Mouse (Mus musculus) forebrain, embryonic 13.5 days (tissue): ENCODE measurements at regions not wholly inside any gene's neighbourhood (a gene's known extent, or its start where the extent isn't known, plus 50 kb on each side); places are given as distances from the start of the nearest gene placed in this dataset.

ENCODE experiments used
- ATAC-seq: fragments of 200-750 bp; cut with Nextera tagmentation; 2 replicates; pipeline ENCODE4 v1.8.0; 2017
- H3K27ac ChIP-seq: fragments of 300-500 bp; sonication (generic); 2 replicates; pipeline ENCODE4 v1.5.1; 2015; ENCODE audit warnings: inconsistent platforms, mild to moderate bottlenecking, moderate library complexity
- H3K27me3 ChIP-seq: fragments of 300-500 bp; sonication (generic); 2 replicates; pipeline ENCODE4 v1.6.1; 2015; ENCODE audit warnings: mild to moderate bottlenecking, inconsistent platforms
- H3K36me3 ChIP-seq: fragments of 300-500 bp; sonication (generic); 2 replicates; pipeline ENCODE4 v1.6.1; 2015; ENCODE audit warnings: mild to moderate bottlenecking, inconsistent platforms; ENCODE audit not compliant: poor library complexity, severe bottlenecking
- H3K4me1 ChIP-seq: fragments of 300-500 bp; sonication (generic); 2 replicates; pipeline ENCODE4 v1.6.1; 2015; ENCODE audit warnings: inconsistent platforms
- H3K4me2 ChIP-seq: fragments of 300-500 bp; sonication (generic); 2 replicates; pipeline ENCODE4 v1.6.1; 2015; ENCODE audit warnings: inconsistent platforms, mild to moderate bottlenecking, moderate library complexity
- H3K4me3 ChIP-seq: fragments of 300-500 bp; sonication (generic); 2 replicates; pipeline ENCODE4 v1.5.1; 2015; ENCODE audit warnings: mild to moderate bottlenecking, inconsistent platforms
- H3K9ac ChIP-seq: fragments of 300-500 bp; sonication (generic); 2 replicates; pipeline ENCODE4 v1.6.1; 2015; ENCODE audit warnings: mild to moderate bottlenecking, inconsistent platforms
- H3K9me3 ChIP-seq: fragments of 300-500 bp; sonication (generic); replicated peaks from 2 replicates; pipeline ENCODE4 v1.6.1; 2016; ENCODE audit warnings: inconsistent platforms
- WGBS: fragments of 180-500 bp; shearing (Covaris S2); methylation state at CpG from one replicate; pipeline ENCODE4 v1.1.7; 2015; 5-methylcytosine and 5-hydroxymethylcytosine counted together

DNA sequence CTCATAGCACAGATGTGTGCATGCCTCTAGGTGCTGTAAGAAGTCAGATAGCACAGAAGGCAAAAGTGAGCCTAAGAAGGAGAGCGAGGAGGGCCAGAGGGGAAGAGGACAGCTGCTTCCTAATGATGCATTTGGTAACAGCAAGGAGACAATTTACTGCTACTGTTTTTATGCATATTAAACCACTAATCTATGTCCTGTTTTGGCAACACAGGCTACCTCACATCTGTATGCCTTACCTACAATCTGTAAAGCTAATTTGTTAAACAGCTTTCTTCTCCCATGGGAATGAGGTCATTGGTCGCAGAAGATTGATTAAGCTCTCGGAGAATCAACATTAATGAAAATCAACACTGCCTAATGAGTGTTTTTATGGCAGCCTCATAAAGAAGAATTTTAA is 191.1 kb upstream of the Snx19 start:
- Histone ChIP-seq H3K9me3 (no peaks in the 10 kb centered on the region), H3K9ac (no peak overlapping the region), H3K36me3 (no peaks in the 10 kb centered on the region), H3K27ac (no peak overlapping the region), H3K4me3 (no peak overlapping the region), H3K4me2 (no peak overlapping the region), H3K27me3 (no peaks in the 10 kb centered on the region), H3K4me1 (0 out of 2 replicates have a peak, but pooled peaks cover 4% of the 10 kb centered on the region)
- no peak for ATAC-seq
- WGBS = 65% methylated on average over 3 of the region's 3 CpGs

DNA sequence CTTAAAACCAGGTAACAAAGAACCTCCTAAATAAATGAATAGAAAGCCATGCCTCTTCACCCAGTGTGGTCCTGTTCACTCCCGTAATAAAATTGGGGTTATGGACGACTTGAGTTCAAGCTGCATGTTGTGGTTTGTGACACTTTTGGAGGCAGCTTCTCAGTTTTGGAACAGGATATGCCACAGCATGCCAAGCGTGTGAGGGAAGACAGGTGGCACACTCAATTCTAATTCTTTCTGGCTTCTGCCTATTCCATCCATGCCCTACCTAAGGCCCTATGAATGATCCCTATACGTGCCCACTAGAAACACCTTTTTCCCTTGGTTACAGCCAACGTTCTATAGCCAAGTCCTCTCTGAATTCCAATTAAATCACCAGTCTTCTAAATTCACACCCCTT is 184.8 kb upstream of the Snx19 start:
- Histone ChIP-seq H3K4me1 (no peaks in the 10 kb centered on the region), H3K4me3 (no peak overlapping the region), H3K27ac (no peak overlapping the region), H3K36me3 (no peaks in the 10 kb centered on the region), H3K4me2 (no peak overlapping the region), H3K27me3 (no peaks in the 10 kb centered on the region), H3K9me3 (no peaks in the 10 kb centered on the region), H3K9ac (no peak overlapping the region)
- no peak for ATAC-seq
- WGBS = 84% methylated on average over 5 of the region's 5 CpGs

DNA sequence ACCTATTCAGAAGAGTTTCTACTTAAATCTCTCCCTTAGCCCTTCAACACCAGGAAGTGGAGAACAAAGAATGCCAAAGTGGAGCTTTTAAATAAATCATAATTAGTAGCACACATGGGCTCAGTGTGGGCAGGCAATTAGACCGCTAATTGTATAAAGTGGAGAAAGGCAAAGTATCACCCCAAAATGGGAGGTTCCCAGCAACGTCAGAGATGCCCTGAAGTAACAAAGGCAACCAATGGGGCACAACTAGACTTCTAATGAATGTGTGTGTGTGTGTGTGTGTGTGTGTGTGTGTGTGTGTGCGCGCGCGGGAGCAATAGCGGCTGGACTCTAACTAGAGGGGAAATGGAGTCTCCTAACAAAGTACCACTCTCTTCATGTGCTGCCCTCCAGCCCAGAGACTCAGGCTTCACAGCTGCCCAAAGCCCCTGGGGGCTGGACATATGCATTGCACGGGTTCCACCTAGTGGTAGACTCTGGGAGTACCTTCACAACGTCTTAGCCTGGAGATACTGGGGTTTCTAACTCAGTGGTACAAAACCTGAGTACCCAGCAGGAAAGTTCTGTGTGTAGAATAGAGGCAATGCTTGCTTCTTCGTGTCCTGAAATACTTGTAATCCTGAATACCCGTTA is 162.3 kb upstream of the Snx19 start:
- peak; percentile 96 for ATAC-seq
- H3K36me3 ChIP-seq = no peaks in the 10 kb centered on the region
- H3K27me3 ChIP-seq = peaks cover 27% of the 10 kb centered on the region
- H3K9ac ChIP-seq = no peak overlapping the region
- no peaks in the 10 kb centered on the region for H3K9me3 ChIP-seq
- peak overlapping the region; percentile 27; the same call in 1 of the 2 replicates for H3K4me2 ChIP-seq
- H3K4me3 ChIP-seq = no peak overlapping the region
- H3K27ac ChIP-seq = no peak overlapping the region
- WGBS = 2% methylated on average over 11 of the region's 11 CpGs
- H3K4me1 ChIP-seq = 0 out of 2 replicates have a peak, but pooled peaks cover 4% of the 10 kb centered on the region

DNA sequence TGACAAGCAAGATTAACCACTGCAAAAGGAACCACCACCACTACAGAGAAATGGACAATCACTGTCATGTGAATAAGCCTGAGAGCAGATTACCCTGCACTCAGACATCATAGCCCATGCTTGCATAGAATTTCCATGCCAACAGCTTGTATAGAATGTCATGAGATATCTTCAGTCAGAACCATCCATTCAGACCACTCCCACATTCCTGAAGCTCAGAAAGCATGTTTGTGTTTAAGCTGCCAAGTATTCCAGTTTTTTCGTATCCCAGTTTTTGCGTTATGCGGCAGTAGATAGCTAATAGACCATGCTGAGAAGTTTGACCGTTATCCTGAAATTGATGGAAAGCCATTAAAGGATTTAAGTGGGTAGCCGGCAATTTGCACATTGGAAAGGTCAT is 155.8 kb upstream of the Snx19 start:
- no peak overlapping the region for H3K27ac ChIP-seq
- H3K9me3 ChIP-seq = no peaks in the 10 kb centered on the region
- H3K27me3 ChIP-seq = peaks cover 11% of the 10 kb centered on the region
- peaks cover 14% of the 10 kb centered on the region for H3K4me1 ChIP-seq
- H3K4me3 ChIP-seq = no peak overlapping the region
- WGBS = 40% methylated on average over 5 of the region's 5 CpGs
- H3K36me3 ChIP-seq = no peaks in the 10 kb centered on the region
- no peak overlapping the region for H3K9ac ChIP-seq
- H3K4me2 ChIP-seq = no peak overlapping the region
- no peak for ATAC-seq

DNA sequence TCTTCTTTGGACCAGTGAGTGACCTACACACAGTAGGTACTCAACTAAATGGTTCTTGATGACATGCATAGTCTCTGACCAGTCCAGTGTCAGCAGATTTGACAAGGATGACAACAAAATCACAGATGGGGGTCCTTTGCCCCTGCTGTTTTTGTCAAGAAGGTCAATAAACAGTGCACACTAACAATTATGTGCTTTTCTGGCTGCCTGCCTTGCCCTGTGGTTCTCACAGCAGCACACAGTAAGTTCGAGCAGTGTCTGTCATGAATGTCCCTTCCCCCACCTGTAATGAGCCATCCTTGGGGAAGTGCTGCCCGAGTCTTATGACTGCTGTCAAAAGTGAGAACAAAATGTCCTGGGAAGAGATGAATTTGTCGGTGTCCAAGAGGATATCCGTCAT is 153.1 kb upstream of the Snx19 start:
- Histone ChIP-seq H3K4me3 (no peak overlapping the region), H3K27me3 (peaks cover 12% of the 10 kb centered on the region), H3K4me2 (no peak overlapping the region), H3K4me1 (peaks cover 26% of the 10 kb centered on the region), H3K9me3 (no peaks in the 10 kb centered on the region), H3K36me3 (no peaks in the 10 kb centered on the region), H3K9ac (no peak overlapping the region), H3K27ac (no peak overlapping the region)
- WGBS = 57% methylated on average over 4 of the region's 4 CpGs
- ATAC-seq = no peak

DNA sequence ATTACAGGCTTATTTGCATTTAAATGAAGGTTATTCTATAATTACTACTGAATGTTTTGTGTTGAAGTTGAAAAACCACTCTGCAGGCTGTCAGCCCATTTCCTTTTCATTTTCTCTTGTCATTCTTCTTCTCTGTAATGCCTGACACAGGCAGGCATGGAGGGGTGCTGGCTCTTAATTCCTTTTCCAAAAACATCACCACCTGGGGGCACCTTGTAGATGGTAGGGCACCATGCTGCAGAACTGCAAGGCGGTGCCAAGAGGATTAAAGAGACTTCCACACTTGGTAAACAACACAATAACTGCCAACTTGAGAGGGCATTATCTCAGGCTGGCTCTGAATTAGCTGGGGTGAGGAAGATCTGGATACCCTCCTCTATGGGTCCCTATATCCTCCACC is 148.7 kb upstream of the Snx19 start:
- no peak for ATAC-seq

DNA sequence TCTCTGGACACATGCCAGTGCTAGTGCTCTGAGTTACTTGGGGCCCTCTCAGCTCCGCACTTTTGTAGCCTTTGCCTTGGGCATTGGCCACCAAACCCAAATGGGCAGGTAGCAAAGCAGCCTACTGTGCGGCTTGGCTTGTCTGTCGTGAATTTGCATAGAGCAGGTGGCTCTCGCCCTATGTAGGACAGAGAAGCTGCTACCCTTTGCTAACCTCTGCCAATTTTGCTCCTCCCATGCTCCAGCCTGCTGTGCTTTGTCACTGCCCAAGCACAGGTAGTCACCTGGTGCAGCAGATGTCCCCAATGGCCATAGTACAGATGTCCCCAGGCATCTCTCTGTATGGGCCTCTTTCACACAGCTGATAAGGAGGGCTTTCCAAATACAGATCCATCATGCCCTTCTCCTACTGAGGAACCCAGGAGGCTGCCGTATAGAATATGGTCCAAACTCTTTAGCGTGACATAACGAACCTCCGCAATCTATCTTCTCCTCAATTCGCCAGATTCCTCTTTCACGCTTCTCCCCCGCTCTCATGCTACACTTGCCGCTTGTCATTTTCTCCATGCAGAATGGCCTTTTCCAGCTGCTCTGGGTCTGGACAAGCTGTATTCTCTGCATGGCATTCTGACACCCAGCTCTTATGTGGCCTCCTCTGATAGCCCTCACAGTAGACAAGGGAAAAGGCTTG is 143.7 kb upstream of the Snx19 start:
- H3K4me3 ChIP-seq = no peak overlapping the region
- H3K9me3 ChIP-seq = no peaks in the 10 kb centered on the region
- H3K36me3 ChIP-seq = no peaks in the 10 kb centered on the region
- H3K4me2 ChIP-seq = no peak overlapping the region
- no peak overlapping the region for H3K9ac ChIP-seq
- 88% methylated on average over 12 of the region's 12 CpGs for WGBS
- H3K27me3 ChIP-seq = no peaks in the 10 kb centered on the region
- H3K27ac ChIP-seq = no peak overlapping the region
- no peak for ATAC-seq
- H3K4me1 ChIP-seq = peaks cover 37% of the 10 kb centered on the region

More for the DNA sequence above, 148.7 kb upstream of the Snx19 start:
- 15% methylated on average over 1 of the region's 1 CpGs for WGBS
- H3K36me3 ChIP-seq = no peaks in the 10 kb centered on the region
- H3K9me3 ChIP-seq = no peaks in the 10 kb centered on the region
- H3K4me2 ChIP-seq = no peak overlapping the region
- no peak overlapping the region for H3K4me3 ChIP-seq
- H3K4me1 ChIP-seq = peaks cover 29% of the 10 kb centered on the region
- H3K27ac ChIP-seq = no peak overlapping the region
- no peak overlapping the region for H3K9ac ChIP-seq
- H3K27me3 ChIP-seq = peaks cover 3% of the 10 kb centered on the region; the same call in 1 of the 2 replicates

DNA sequence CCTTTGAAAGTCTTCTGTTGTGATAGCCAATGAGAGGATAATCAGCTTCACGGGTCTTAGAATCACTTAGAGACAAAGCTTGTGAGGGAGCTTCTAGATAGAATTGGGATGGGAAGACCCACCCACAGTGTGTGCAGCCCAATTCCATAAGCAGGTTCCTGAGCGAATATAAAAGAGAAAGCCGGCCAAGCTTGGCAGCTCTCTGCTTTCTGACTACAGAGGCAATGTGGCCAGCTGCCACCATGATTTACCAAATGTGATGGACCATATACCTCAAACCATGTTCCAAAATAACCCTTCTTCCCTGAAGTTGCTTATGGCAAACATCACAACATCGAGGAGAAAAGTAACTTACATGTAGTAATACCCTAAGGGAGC is 143.1 kb upstream of the Snx19 start:
- Histone ChIP-seq H3K27me3 (no peaks in the 10 kb centered on the region), H3K9me3 (no peaks in the 10 kb centered on the region), H3K27ac (no peak overlapping the region), H3K9ac (no peak overlapping the region), H3K4me1 (peaks cover 32% of the 10 kb centered on the region), H3K4me2 (no peak overlapping the region), H3K4me3 (no peak overlapping the region), H3K36me3 (no peaks in the 10 kb centered on the region)
- WGBS = 65% methylated on average over 4 of the region's 4 CpGs
- ATAC-seq = no peak

DNA sequence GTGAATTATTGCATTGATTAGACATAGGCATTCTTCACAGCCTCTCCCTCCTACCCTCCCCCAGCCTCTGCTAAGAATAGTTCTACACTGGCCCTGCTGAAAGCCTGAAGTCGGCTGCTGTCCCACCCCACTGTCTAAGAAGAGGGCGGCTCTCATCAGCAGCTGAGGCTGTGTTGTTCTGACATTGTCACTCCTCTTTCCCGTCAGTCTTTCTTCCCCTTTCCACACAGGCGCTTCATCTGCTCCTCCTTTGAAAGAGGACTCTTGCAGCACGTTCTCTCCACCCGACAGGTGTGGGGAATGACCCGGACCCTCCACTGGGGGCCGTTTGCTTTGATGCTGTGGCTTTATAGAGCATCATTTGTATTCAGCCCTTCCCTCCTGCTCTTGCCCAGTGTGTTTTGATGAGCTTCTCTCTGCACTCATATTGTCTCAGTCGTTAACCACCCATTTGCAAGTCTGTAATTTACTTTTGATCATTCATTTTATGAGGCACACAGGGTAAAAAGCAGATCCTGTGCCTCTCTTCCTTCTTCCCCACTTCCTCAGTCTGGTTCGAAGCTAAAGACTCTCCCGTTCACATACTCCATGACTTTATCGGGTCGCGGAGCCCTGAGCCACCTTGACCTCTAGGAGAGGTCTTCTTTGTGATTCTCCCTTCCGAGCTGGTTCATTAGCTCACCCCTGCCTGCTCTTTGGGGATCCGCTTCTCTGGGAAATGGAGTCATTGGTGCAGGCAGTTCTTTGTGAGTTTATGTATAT is 142.2 kb upstream of the Snx19 start:
- WGBS = 10% methylated on average over 16 of the region's 16 CpGs
- no peaks in the 10 kb centered on the region for H3K36me3 ChIP-seq
- H3K27me3 ChIP-seq = no peaks in the 10 kb centered on the region
- H3K27ac ChIP-seq = peak overlapping the region; percentile 52
- H3K4me3 ChIP-seq = no peak overlapping the region
- ATAC-seq = peak; percentile 88
- peak overlapping the region; percentile 44 for H3K4me2 ChIP-seq
- H3K9ac ChIP-seq = no peak overlapping the region
- H3K4me1 ChIP-seq = peaks cover 25% of the 10 kb centered on the region
- H3K9me3 ChIP-seq = no peaks in the 10 kb centered on the region

DNA sequence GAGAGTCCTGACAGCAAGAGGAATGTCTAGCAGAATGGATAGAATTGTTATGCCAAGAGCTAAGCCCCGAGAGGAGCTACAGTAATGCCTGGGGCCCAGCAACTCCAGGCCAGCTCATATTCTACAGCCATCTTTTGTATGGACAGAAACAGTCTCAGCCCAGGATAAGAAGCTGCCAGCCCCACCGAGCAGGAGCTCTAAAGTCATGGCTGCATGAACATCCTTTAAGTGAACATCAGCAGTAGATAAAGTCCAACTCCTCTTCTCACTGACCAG is 141.6 kb upstream of the Snx19 start:
- peaks cover 25% of the 10 kb centered on the region for H3K4me1 ChIP-seq
- no peaks in the 10 kb centered on the region for H3K27me3 ChIP-seq
- no peak overlapping the region for H3K4me3 ChIP-seq
- peak overlapping the region; percentile 52; the same call in 1 of the 2 replicates for H3K27ac ChIP-seq
- H3K4me2 ChIP-seq = peak overlapping the region; percentile 44
- peak; percentile 13; the same call in 1 of the 2 replicates for ATAC-seq
- no peaks in the 10 kb centered on the region for H3K9me3 ChIP-seq
- H3K9ac ChIP-seq = no peak overlapping the region
- no peaks in the 10 kb centered on the region for H3K36me3 ChIP-seq
- WGBS = 24% methylated on average over 2 of the region's 2 CpGs

DNA sequence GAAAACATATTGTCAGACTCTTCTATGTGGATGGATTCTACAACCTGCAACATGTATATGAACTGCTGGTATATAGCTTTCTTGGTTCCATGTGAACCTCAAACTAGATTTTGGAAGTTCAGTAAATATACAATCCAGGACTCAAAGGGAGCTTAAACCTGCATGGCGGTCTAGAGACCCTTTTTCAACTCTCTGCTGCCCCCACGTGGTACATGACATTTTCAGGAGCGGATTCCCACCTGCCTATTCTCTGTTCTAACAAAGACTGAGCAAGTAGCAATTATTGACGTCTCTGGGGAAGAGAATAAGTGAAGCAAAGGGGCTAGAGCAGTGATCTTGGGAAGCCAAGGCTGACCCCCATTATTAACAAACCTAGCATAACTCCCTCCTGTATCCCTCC is 127.1 kb upstream of the Snx19 start:
- Histone ChIP-seq H3K4me1 (no peaks in the 10 kb centered on the region), H3K36me3 (no peaks in the 10 kb centered on the region), H3K27ac (no peak overlapping the region), H3K4me2 (no peak overlapping the region), H3K9ac (no peak overlapping the region), H3K9me3 (0 out of 2 replicates have a peak, but pooled peaks cover 3% of the 10 kb centered on the region), H3K4me3 (no peak overlapping the region), H3K27me3 (no peaks in the 10 kb centered on the region)
- no peak for ATAC-seq
- WGBS = 12% methylated on average over 4 of the region's 4 CpGs

DNA sequence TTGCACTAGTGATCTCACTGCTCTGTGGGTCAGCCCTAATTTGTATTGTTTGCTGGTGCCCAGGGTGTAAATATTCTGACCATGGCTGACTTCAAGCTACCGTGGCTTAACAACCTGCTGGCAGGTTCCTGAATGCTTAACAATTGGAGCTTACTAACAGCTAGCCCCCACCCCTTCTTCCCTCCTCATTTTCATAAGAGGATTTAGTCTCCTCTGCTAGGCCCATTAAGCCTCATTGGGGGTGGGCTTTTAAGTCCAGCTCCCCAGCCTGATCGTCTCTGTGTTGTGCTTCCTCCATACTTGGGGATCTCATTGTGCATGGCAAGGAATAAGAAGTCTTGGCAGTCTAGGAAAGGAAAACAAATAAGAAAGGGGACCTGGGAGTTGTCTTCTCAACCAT is 118.6 kb upstream of the Snx19 start:
- 0% methylated on average over 2 of the region's 2 CpGs for WGBS
- no peak overlapping the region for H3K27ac ChIP-seq
- no peaks in the 10 kb centered on the region for H3K9me3 ChIP-seq
- H3K36me3 ChIP-seq = no peaks in the 10 kb centered on the region
- H3K4me3 ChIP-seq = no peak overlapping the region
- H3K4me1 ChIP-seq = peaks cover 8% of the 10 kb centered on the region
- H3K27me3 ChIP-seq = no peaks in the 10 kb centered on the region
- H3K9ac ChIP-seq = no peak overlapping the region
- no peak overlapping the region for H3K4me2 ChIP-seq
- no peak for ATAC-seq
